Mouse (Mus musculus) testis, adult 2 months (tissue): ENCODE measurements around the gene Rep15.

Source experiments
- CTCF ChIP-seq: fragments of 200-500 bp; IDR thresholded peaks from 2 replicates; pipeline ENCODE4 v1.5.1; 2012; ENCODE audit warnings: low read depth, mild to moderate bottlenecking, inconsistent platforms, low read length, moderate library complexity; ENCODE audit not compliant: control insufficient read depth, insufficient read depth, insufficient replicate concordance
- POLR2A ChIP-seq: fragments of 200-500 bp; IDR thresholded peaks from 2 replicates; pipeline ENCODE4 v1.6.1; 2012; ENCODE audit warnings: low read depth, mild to moderate bottlenecking, inconsistent platforms, low read length, moderate library complexity; ENCODE audit not compliant: control insufficient read depth

- no peak for TF ChIP-seq CTCF
- TF ChIP-seq POLR2A, result no peak
Observed at GRCm38 (mm10) chr6:147023568-147023967, 8.8 kb upstream of the Rep15 start.
